Mouse (Mus musculus) limb, embryonic 15.5 days (tissue): ENCODE measurements around the gene BC049715. TPM values are rescaled to one million over a fixed set of nuclear protein-coding genes. Genes with fewer than 3 reads are reported as not detected.

Experiments used
- ATAC-seq: fragments of 200-750 bp; cut with Nextera tagmentation; 2 replicates; pipeline ENCODE4 v1.8.0; 2017; ENCODE audit warnings: low read depth, moderate TSS enrichment; ENCODE audit not compliant: insufficient number of reproducible peaks, low FRiP score, low TSS enrichment
- H3K27ac ChIP-seq: fragments of 300-500 bp; sonication (generic); 2 replicates; pipeline ENCODE4 v1.5.1; 2015; ENCODE audit warnings: moderate library complexity, mild to moderate bottlenecking, inconsistent platforms
- H3K27me3 ChIP-seq: fragments of 300-500 bp; sonication (generic); 2 replicates; pipeline ENCODE4 v1.6.1; 2015; ENCODE audit warnings: inconsistent platforms
- H3K36me3 ChIP-seq: fragments of 300-500 bp; sonication (generic); 2 replicates; pipeline ENCODE4 v1.6.1; 2015; ENCODE audit warnings: inconsistent platforms
- H3K4me1 ChIP-seq: fragments of 300-500 bp; sonication (generic); 2 replicates; pipeline ENCODE4 v1.6.1; 2015; ENCODE audit warnings: inconsistent platforms
- H3K4me2 ChIP-seq: fragments of 300-500 bp; sonication (generic); 2 replicates; pipeline ENCODE4 v1.6.1; 2015; ENCODE audit warnings: mild to moderate bottlenecking, inconsistent platforms
- H3K4me3 ChIP-seq: fragments of 300-500 bp; sonication (generic); 2 replicates; pipeline ENCODE4 v1.5.1; 2015; ENCODE audit warnings: mild to moderate bottlenecking, inconsistent platforms
- H3K9ac ChIP-seq: fragments of 300-500 bp; sonication (generic); 2 replicates; pipeline ENCODE4 v1.6.1; 2015; ENCODE audit warnings: inconsistent platforms
- H3K9me3 ChIP-seq: fragments of 300-500 bp; sonication (generic); 2 replicates; pipeline ENCODE4 v1.6.1; 2016; ENCODE audit warnings: inconsistent platforms
- WGBS: fragments of 180-500 bp; shearing (Covaris S2); methylation state at CpG from one replicate; pipeline ENCODE4 v1.1.7; 2015; 5-methylcytosine and 5-hydroxymethylcytosine counted together
- polyA plus RNA-seq: library from polyadenylated mRNA; unstranded; fragments of >200 nt; fragmentation: Nextera tagmentation; extraction: Ambion mirVana; gene quantifications from 2 replicates; pipeline ENCODE4 v1.2.1, GENCODE M21; 2015

Gene BC049715
- polyA plus RNA-seq, 1 experiment from 2014 or later: 1.4 TPM

DNA sequence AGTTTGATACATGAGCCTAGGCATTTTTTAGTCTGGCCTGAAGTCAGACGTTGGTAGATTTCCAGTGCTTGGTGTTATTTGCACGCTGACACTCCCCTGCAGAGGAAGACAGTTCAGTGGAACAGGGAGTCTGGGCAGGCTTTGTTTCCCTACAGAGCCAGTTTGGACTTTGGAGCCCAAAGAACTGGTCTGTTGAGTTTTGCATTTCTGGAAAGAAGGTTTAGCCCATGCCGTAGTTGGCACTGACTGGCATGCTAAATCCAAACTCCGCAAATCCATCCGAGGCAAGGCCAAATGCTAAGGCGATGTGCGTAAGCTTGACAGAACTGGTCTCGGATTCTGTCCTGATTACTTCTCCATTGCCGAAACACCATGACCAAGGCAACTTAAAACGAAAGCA lies 16.2 kb upstream of the BC049715 start:
- peaks cover 39% of the 10 kb centered on the region for H3K36me3 ChIP-seq
- H3K4me1 ChIP-seq: peaks cover 24% of the 10 kb centered on the region
- no peak overlapping the region for H3K4me3 ChIP-seq
- H3K4me2 ChIP-seq: no peak overlapping the region
- no peaks in the 10 kb centered on the region for H3K27me3 ChIP-seq
- H3K9ac ChIP-seq: no peak overlapping the region
- WGBS: 85% methylated on average over 10 of the region's 10 CpGs
- no peaks in the 10 kb centered on the region for H3K9me3 ChIP-seq
- ATAC-seq: no peak
- H3K27ac ChIP-seq: no peak overlapping the region

- no peak for ATAC-seq
- peaks cover 58% of the 10 kb centered on the region for H3K36me3 ChIP-seq
- 31% methylated on average over 4 of the region's 4 CpGs for WGBS
Measured at GRCm38 (mm10) chr6:136813117-136813516, 14.3 kb upstream of the BC049715 start.

DNA sequence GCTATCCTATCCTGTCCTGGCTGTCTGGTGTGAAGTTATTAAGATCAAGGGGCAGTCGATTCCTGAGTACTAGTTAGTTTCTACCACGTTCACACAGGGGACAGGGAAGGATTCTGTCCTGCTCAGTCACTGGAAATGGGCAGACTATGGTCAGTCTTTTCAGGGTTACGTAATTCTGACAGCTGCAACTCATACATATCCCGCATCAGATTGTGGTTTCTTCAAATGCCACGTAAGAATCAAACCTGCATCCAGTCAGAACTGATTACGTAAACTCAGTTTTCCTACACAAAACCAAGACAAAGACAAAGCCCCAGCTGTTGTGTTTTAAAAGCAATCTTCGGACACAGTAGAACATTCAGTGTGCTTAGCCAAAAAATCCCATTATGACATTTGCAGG lies 12.0 kb upstream of the BC049715 start:
- no peak overlapping the region for H3K4me2 ChIP-seq
- peaks cover 79% of the 10 kb centered on the region for H3K36me3 ChIP-seq
- no peaks in the 10 kb centered on the region for H3K27me3 ChIP-seq
- 93% methylated on average over 7 of the region's 7 CpGs for WGBS
- no peaks in the 10 kb centered on the region for H3K4me1 ChIP-seq
- H3K9me3 ChIP-seq: no peaks in the 10 kb centered on the region
- no peak for ATAC-seq
- H3K9ac ChIP-seq: no peak overlapping the region
- H3K27ac ChIP-seq: no peak overlapping the region
- H3K4me3 ChIP-seq: no peak overlapping the region

More at GRCm38 (mm10) chr6:136813117-136813516, 14.3 kb upstream of the BC049715 start:
- H3K27me3 ChIP-seq: no peaks in the 10 kb centered on the region
- H3K4me1 ChIP-seq: peaks cover 13% of the 10 kb centered on the region
- H3K4me3 ChIP-seq: no peak overlapping the region
- H3K27ac ChIP-seq: no peak overlapping the region
- no peak overlapping the region for H3K9ac ChIP-seq
- no peak overlapping the region for H3K4me2 ChIP-seq
- no peaks in the 10 kb centered on the region for H3K9me3 ChIP-seq

DNA sequence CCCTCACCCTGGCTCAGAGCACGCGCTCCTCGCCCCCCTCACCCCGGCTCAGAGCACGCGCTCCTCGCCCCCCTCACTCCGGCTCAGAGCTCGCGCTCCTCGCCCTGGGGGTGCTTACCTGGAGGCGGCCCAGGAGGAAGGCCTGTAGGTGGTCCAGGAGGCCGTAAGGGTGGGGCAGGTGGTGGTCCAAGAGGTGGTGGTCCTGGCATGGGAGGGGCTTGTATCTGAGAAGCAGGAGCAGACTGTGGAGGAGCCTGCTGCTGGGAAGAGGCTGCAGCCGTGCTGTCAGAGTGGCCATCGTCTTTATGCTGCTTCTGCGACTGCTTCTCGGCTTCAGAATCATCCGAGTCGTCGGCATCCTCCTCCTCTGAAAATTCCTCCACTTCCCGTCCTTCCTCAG lies 10.6 kb upstream of the BC049715 start:
- H3K4me3 ChIP-seq: no peak overlapping the region
- 92% methylated on average over 21 of the region's 21 CpGs for WGBS
- no peaks in the 10 kb centered on the region for H3K27me3 ChIP-seq
- H3K9me3 ChIP-seq: no peaks in the 10 kb centered on the region
- H3K27ac ChIP-seq: no peak overlapping the region
- peaks cover 91% of the 10 kb centered on the region for H3K36me3 ChIP-seq
- no peak overlapping the region for H3K4me2 ChIP-seq
- H3K9ac ChIP-seq: no peak overlapping the region
- ATAC-seq: no peak
- no peaks in the 10 kb centered on the region for H3K4me1 ChIP-seq

DNA sequence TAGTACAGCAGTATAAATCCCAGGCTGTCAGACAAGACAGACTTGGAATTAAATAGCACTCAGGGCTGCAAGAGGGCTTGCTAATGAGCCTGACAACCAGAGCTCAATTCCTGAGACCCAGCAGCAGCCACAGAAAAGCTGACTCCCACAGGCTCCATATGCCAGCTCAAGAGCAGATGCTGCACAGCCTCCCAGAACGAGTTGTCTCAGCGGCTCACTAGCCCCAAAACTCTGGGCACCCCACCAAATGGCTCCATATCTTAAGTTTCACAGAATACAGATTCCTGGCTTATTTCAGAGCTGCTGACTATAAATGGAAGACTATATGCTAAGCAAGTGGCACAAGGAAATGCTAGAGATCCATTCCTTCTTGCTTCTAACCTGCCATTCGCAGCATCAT lies 9.9 kb upstream of the BC049715 start:
- no peak overlapping the region for H3K9ac ChIP-seq
- no peaks in the 10 kb centered on the region for H3K9me3 ChIP-seq
- H3K36me3 ChIP-seq: peaks cover 92% of the 10 kb centered on the region
- no peak for ATAC-seq
- no peak overlapping the region for H3K4me2 ChIP-seq
- no peaks in the 10 kb centered on the region for H3K27me3 ChIP-seq
- no peak overlapping the region for H3K4me3 ChIP-seq
- whole genome bisulfite sequencing: 91% methylated on average over 3 of the region's 3 CpGs
- no peaks in the 10 kb centered on the region for H3K4me1 ChIP-seq
- H3K27ac ChIP-seq: no peak overlapping the region

DNA sequence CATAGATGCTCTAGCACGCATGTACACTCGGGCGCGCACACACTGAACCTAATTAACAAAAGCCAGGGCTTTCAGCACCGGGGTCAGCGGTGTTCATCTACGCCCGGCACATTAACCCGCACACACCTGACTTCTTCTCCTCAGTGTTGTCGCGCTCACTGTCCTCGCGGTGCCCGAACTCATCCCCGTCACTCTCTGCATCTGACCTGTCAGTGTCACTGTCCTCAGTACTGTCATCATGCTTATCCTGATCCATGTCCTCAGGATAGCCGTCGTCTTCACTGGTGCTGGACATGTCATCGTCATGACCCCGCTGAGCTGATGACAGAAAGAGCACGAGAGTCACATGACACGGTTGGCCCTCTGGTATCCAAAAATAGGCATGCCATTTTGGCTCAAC lies 7.0 kb upstream of the BC049715 start:
- WGBS: 94% methylated on average over 21 of the region's 21 CpGs
- H3K4me1 ChIP-seq: no peaks in the 10 kb centered on the region
- no peak for ATAC-seq

GRCm38 (mm10) chr6:136821086-136821485 lies 6.3 kb upstream of the BC049715 start:
- no peaks in the 10 kb centered on the region for H3K4me1 ChIP-seq
- ATAC-seq: no peak
- WGBS: 93% methylated on average over 18 of the region's 18 CpGs

More for the DNA sequence above, 7.0 kb upstream of the BC049715 start:
- H3K4me3 ChIP-seq: no peak overlapping the region
- no peak overlapping the region for H3K9ac ChIP-seq
- H3K36me3 ChIP-seq: peaks cover 90% of the 10 kb centered on the region
- no peaks in the 10 kb centered on the region for H3K27me3 ChIP-seq
- H3K9me3 ChIP-seq: no peaks in the 10 kb centered on the region
- H3K27ac ChIP-seq: no peak overlapping the region
- no peak overlapping the region for H3K4me2 ChIP-seq

DNA sequence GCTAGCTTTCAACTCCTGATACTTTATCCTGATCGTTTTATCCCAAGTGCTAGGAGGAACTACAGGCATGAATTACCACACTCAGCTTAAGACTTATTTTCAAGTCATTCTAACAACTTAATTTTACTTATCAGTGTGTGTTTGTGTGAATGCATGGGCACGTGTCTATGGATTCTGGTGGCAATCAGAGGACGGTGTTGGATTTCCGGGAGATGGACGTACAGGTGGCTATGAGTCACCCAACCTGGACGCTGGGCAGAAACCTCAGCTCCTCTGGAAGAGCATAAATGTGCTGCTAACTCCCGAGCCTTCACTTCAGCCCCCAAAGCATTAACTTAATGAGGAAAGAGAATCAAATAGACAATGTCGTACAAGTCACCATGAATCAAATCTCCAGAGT lies 2.4 kb upstream of the BC049715 start:
- Histone ChIP-seq H3K9ac (no peak overlapping the region), H3K4me3 (no peak overlapping the region), H3K36me3 (peaks cover 50% of the 10 kb centered on the region), H3K27ac (no peak overlapping the region), H3K9me3 (no peaks in the 10 kb centered on the region), H3K4me1 (peaks cover 7% of the 10 kb centered on the region), H3K27me3 (no peaks in the 10 kb centered on the region), H3K4me2 (no peak overlapping the region)
- ATAC-seq: no peak
- WGBS: 93% methylated on average over 8 of the region's 8 CpGs

More at GRCm38 (mm10) chr6:136821086-136821485, 6.3 kb upstream of the BC049715 start:
- H3K4me2 ChIP-seq: no peak overlapping the region
- H3K9me3 ChIP-seq: no peaks in the 10 kb centered on the region
- peaks cover 88% of the 10 kb centered on the region for H3K36me3 ChIP-seq
- H3K27me3 ChIP-seq: no peaks in the 10 kb centered on the region
- H3K27ac ChIP-seq: no peak overlapping the region
- H3K4me3 ChIP-seq: no peak overlapping the region
- H3K9ac ChIP-seq: no peak overlapping the region

GRCm38 (mm10) chr6:136827116-136827515 lies 310 bp upstream of the BC049715 start:
- H3K4me3 ChIP-seq: peak overlapping the region; percentile 84
- ATAC-seq: no peak
- H3K36me3 ChIP-seq: peaks cover 29% of the 10 kb centered on the region
- H3K27me3 ChIP-seq: no peaks in the 10 kb centered on the region
- 12% methylated on average over 7 of the region's 7 CpGs for WGBS
- no peaks in the 10 kb centered on the region for H3K9me3 ChIP-seq
- peaks cover 7% of the 10 kb centered on the region for H3K4me1 ChIP-seq
- H3K4me2 ChIP-seq: peak overlapping the region; percentile 56
- H3K9ac ChIP-seq: peak overlapping the region; percentile 90
- H3K27ac ChIP-seq: peak overlapping the region; percentile 78; the same call in 1 of the 2 replicates

GRCm38 (mm10) chr6:136827881-136828561 lies 595 bp downstream of the BC049715 start, which contains the start of gene Wbp11:
Wbp11 (minus strand) TSS chr6:136828233.
- Histone ChIP-seq H3K27ac (peak within 1 kb of the TSS; percentile 86), H3K4me3 (peak within 1 kb of the TSS; percentile 84), H3K27me3 (no peaks in the 10 kb centered on the region), H3K4me1 (peaks cover 7% of the 10 kb centered on the region), H3K36me3 (peaks cover 20% of the 10 kb centered on the region), H3K9me3 (no peaks in the 10 kb centered on the region), H3K4me2 (peak within 1 kb of the TSS; percentile 56), H3K9ac (peak within 1 kb of the TSS; percentile 90)
- WGBS: under 1% methylated on average over 45 of the region's 45 CpGs
- peak; percentile 100 for ATAC-seq

DNA sequence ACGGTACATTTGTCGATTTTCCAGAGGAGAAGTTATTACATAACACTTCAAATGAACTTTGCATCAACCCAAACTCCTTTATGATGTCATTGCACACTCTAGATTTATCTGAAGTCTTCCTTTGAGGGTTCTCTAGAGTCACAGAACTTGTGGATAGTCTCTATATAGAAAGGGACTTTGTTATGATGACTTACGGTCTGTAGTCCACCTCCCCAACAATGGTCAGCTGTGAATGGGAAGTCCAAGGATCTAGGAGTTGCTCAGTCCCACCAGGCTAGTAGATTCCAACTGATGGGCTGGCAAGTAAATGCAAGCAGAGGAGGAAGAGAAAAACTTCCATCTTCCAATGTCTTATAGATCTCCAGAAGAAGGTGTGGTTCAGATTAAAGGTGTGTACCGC lies 1.3 kb downstream of the BC049715 start:
- no peak for ATAC-seq

GRCm38 (mm10) chr6:136831712-136832111 lies 4.3 kb downstream of the BC049715 start:
- WGBS: 68% methylated on average over 5 of the region's 5 CpGs

More for the DNA sequence above, 1.3 kb downstream of the BC049715 start:
- Histone ChIP-seq H3K36me3 (peaks cover 18% of the 10 kb centered on the region), H3K27me3 (no peaks in the 10 kb centered on the region), H3K9me3 (no peaks in the 10 kb centered on the region), H3K9ac (0 out of 2 replicates have a peak overlapping the region, but pooled peaks have one; percentile 37), H3K27ac (peak overlapping the region; percentile 86), H3K4me1 (peaks cover 7% of the 10 kb centered on the region), H3K4me3 (peak overlapping the region; percentile 84), H3K4me2 (peak overlapping the region; percentile 53)
- 35% methylated on average over 4 of the region's 4 CpGs for WGBS

More at GRCm38 (mm10) chr6:136831712-136832111, 4.3 kb downstream of the BC049715 start:
- H3K27me3 ChIP-seq: no peaks in the 10 kb centered on the region
- H3K4me2 ChIP-seq: no peak overlapping the region
- no peak for ATAC-seq
- no peak overlapping the region for H3K4me3 ChIP-seq
- H3K9me3 ChIP-seq: no peaks in the 10 kb centered on the region
- no peaks in the 10 kb centered on the region for H3K36me3 ChIP-seq
- no peak overlapping the region for H3K9ac ChIP-seq
- H3K27ac ChIP-seq: no peak overlapping the region
- peaks cover 7% of the 10 kb centered on the region for H3K4me1 ChIP-seq
